Mouse (Mus musculus): ENCODE results near the gene Atp6v1a. TPM values are rescaled to one million over a fixed set of nuclear protein-coding genes. Genes with fewer than 3 reads are reported as not detected.

Atp6v1a gene
- polyA plus RNA-seq, 1 experiment from 2014 or later: 23.3 TPM

DNA sequence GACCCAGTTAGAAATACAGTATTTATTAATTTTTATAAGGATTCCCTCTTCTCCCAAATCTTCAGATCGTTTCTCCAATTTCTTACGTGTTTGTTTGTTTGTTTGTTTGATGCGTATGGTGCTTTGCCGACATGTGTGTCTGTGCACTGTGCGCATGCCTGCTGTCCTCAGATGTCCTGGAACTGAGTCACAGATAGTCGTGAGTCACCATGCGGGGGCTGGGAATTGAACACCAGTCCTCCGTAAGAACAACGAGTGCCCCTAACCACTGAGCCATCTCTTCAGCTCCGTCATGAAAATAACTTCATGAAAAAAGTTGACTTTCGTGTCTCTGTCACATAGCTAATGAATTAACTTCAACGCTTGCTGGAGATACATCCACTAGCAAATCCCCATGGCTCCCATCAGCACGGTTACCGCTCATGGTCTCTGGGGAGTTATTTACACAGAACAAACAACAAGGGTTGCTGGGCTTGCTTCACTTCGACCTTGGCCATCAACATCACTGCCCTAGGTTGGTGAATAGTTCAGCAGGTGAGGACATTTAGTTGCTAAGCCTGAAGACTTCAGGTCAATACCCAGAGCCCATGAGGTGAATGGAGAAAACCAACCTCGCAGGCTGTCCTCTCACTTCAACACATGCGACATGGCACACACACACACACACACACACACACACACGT, 78.8 kb downstream of the Atp6v1a start:
- 0 out of 2 replicates have a peak, but pooled peaks cover 6% of the 10 kb centered on the region for H3K4me1 ChIP-seq (replicated peaks)
- no peak overlapping the region for H3K4me2 ChIP-seq
- no peak overlapping the region for H3K9ac ChIP-seq
- H3K27ac ChIP-seq (replicated peaks): no peak overlapping the region
- 76% methylated on average over 18 of the region's 18 CpGs for WGBS (ENCODE audit: insufficient replicate concordance)
- H3K36me3 ChIP-seq (replicated peaks): no peaks in the 10 kb centered on the region
- peaks cover 3% of the 10 kb centered on the region; the same call in 1 of the 2 replicates for H3K27me3 ChIP-seq
- peak; percentile 68 for ATAC-seq (ENCODE audit: insufficient read depth)
- H3K4me3 ChIP-seq (replicated peaks): no peak overlapping the region
- no peaks in the 10 kb centered on the region for H3K9me3 ChIP-seq (replicated peaks)

DNA sequence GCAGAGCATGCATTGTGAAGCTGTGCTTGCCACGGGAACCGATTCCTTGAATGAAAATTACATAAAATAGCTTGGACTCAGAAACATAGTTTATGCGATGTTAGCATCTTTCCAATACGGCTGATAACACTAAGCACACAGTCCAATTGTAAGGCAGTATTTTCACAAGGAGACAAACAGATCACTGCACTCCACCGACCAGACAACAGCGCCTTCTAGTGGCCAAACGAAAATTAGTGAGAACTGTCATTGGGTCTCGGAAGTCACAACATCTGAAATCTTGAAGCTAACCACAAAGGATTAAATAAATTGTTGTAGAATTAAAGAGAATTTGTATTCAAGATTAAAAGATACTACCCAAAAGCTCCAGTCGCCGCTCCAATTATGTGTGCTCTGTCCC, 80.8 kb downstream of the Atp6v1a start:
- no peaks in the 10 kb centered on the region for H3K36me3 ChIP-seq (replicated peaks)
- no peaks in the 10 kb centered on the region for H3K9me3 ChIP-seq (replicated peaks)
- H3K4me1 ChIP-seq (replicated peaks): 0 out of 2 replicates have a peak, but pooled peaks cover 6% of the 10 kb centered on the region
- H3K27me3 ChIP-seq: peaks cover 3% of the 10 kb centered on the region; the same call in 1 of the 2 replicates
- H3K4me3 ChIP-seq (replicated peaks): no peak overlapping the region
- H3K27ac ChIP-seq (replicated peaks): no peak overlapping the region
- no peak overlapping the region for H3K9ac ChIP-seq
- 17% methylated on average over 10 of the region's 10 CpGs for WGBS (ENCODE audit: insufficient replicate concordance)
- ATAC-seq (ENCODE audit: insufficient read depth): no peak
- no peak overlapping the region for H3K4me2 ChIP-seq

DNA sequence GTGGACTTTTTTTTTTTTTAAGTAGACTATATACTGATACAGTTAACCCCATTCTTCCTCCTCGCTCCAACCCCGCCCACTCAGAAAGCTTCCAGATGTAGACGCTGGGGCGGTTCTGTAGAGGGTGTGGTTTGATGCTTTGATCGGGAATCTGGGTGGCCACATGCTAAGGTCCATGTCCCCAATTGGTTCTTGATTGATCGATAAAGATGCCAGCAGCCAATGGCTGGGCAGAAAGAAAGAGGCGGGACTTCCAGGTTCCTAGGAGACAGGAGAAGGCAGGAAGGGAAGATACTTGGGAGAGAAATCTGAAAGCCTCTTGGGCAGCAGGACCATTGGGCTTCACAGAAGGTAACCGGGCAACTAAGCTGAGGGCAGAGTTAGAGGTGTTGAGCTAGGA, 83.7 kb downstream of the Atp6v1a start:
- H3K4me3 ChIP-seq (replicated peaks): no peak overlapping the region
- no peaks in the 10 kb centered on the region for H3K9me3 ChIP-seq (replicated peaks)
- H3K27me3 ChIP-seq: no peaks in the 10 kb centered on the region
- WGBS (ENCODE audit: insufficient replicate concordance): 49% methylated on average over 8 of the region's 8 CpGs
- no peak overlapping the region for H3K27ac ChIP-seq (replicated peaks)
- ATAC-seq (ENCODE audit: insufficient read depth): no peak
- no peak overlapping the region for H3K9ac ChIP-seq
- H3K4me1 ChIP-seq (replicated peaks): no peaks in the 10 kb centered on the region
- no peak overlapping the region for H3K4me2 ChIP-seq
- no peaks in the 10 kb centered on the region for H3K36me3 ChIP-seq (replicated peaks)

DNA sequence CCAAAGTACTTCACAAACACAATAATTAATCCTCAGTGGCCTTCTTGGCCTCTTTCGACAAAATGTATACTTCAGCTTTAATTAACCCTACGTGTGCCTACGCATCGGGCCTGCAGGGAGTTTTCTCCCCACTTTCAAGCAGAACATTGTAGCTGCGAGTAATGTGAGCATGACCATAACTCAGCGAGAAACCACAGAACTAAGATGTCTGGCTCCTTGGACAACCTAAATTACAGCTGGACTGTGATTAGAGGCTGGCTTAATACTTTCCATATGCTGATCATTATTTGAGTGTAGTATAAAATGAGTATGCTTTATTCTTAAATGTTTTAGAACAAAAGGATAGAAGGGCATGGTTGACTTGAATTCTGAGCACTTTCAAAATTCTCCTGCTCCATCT, 86.2 kb downstream of the Atp6v1a start:
- H3K27ac ChIP-seq (replicated peaks): no peak overlapping the region
- H3K9ac ChIP-seq: no peak overlapping the region
- no peaks in the 10 kb centered on the region for H3K4me1 ChIP-seq (replicated peaks)
- H3K27me3 ChIP-seq: no peaks in the 10 kb centered on the region
- no peaks in the 10 kb centered on the region for H3K36me3 ChIP-seq (replicated peaks)
- H3K4me3 ChIP-seq (replicated peaks): no peak overlapping the region
- no peak overlapping the region for H3K4me2 ChIP-seq
- no peaks in the 10 kb centered on the region for H3K9me3 ChIP-seq (replicated peaks)
- whole genome bisulfite sequencing (ENCODE audit: insufficient replicate concordance): 66% methylated on average over 6 of the region's 6 CpGs
- ATAC-seq (ENCODE audit: insufficient read depth): no peak

DNA sequence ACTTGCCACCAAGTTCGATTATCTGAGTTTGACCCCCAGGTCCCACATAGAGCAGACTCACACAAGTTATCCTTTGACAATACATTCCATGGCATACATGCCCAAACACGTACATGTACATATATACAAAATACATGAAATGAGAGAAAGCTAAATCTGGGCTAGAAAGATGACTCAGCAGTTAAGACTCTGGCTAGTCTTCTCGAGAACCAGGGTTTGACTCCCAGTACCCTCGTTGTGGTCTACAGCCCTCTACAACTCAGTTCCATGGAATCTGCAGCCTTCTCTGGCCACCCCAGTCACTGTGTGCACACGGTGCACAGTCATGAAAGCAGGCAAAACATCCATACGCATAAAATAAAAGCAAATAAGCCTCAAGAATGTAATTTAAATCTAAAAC, 87.1 kb downstream of the Atp6v1a start:
- no peaks in the 10 kb centered on the region for H3K4me1 ChIP-seq (replicated peaks)
- no peaks in the 10 kb centered on the region for H3K36me3 ChIP-seq (replicated peaks)
- no peak overlapping the region for H3K4me2 ChIP-seq
- H3K27me3 ChIP-seq: no peaks in the 10 kb centered on the region
- no peaks in the 10 kb centered on the region for H3K9me3 ChIP-seq (replicated peaks)
- no peak for ATAC-seq (ENCODE audit: insufficient read depth)
- 53% methylated on average over 6 of the region's 6 CpGs for WGBS (ENCODE audit: insufficient replicate concordance)
- H3K9ac ChIP-seq: no peak overlapping the region
- H3K4me3 ChIP-seq (replicated peaks): no peak overlapping the region
- H3K27ac ChIP-seq (replicated peaks): no peak overlapping the region

DNA sequence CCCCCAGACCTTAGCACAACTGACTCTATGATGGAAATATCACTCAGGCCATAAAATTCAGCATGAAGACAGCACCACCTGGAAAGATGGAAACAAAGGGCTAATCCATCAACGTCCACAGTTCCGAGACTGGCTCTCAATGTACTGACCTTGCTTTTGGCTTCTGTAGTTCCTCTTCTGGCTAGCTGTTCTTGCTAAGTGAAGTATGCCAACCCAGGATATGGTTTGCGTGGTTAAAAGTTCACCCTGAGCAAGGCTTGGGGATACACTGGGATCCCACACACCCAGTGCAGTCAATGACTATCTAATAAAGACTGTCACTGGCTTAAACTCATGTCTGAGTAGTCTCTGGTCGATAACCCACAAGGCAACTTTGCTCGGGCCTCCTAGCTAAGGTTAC, 89.4 kb downstream of the Atp6v1a start:
- Histone ChIP-seq H3K9ac (no peak overlapping the region), H3K36me3 (replicated peaks) (no peaks in the 10 kb centered on the region), H3K27ac (replicated peaks) (no peak overlapping the region), H3K9me3 (replicated peaks) (no peaks in the 10 kb centered on the region), H3K4me1 (replicated peaks) (no peaks in the 10 kb centered on the region), H3K4me3 (replicated peaks) (no peak overlapping the region), H3K4me2 (no peak overlapping the region), H3K27me3 (no peaks in the 10 kb centered on the region)
- ATAC-seq (ENCODE audit: insufficient read depth): no peak
- 42% methylated on average over 5 of the region's 5 CpGs for WGBS (ENCODE audit: insufficient replicate concordance)

DNA sequence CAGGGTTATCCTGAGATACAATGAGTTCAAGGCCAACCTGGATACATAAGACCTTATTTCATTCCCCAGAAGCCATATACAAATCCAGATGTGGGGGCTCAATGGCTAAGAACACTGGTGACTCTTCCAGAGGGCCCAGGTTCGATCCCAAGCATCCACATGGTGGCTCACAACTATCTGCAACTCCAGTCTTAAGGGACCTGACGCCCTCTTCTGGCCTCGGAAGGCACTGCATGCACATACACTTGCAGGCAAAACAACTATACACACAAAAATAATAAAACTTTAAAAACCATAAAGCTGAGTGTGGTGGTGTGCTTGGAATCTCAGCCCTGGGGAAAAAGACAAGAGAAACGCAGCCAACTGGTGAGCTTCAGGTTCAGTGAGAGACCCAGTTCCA, 100.4 kb downstream of the Atp6v1a start:
- H3K4me3 ChIP-seq (replicated peaks): no peak overlapping the region
- H3K4me1 ChIP-seq (replicated peaks): no peaks in the 10 kb centered on the region
- H3K27ac ChIP-seq (replicated peaks): no peak overlapping the region
- 56% methylated on average over 4 of the region's 4 CpGs for WGBS (ENCODE audit: insufficient replicate concordance)
- H3K9me3 ChIP-seq (replicated peaks): no peaks in the 10 kb centered on the region
- no peaks in the 10 kb centered on the region for H3K36me3 ChIP-seq (replicated peaks)
- no peaks in the 10 kb centered on the region for H3K27me3 ChIP-seq
- no peak overlapping the region for H3K9ac ChIP-seq
- no peak overlapping the region for H3K4me2 ChIP-seq
- ATAC-seq (ENCODE audit: insufficient read depth): no peak

Other genes starting within 250 kb of the Atp6v1a start
- 2.6 and 3.4 TPM in 2 replicates for gene Ccdc191, start 249.9 kb downstream of the Atp6v1a start, polyA plus RNA-seq (2015; fragmentation: Nextera tagmentation; extraction: Ambion mirVana)
- gene Qtrt2, start 212.9 kb downstream of the Atp6v1a start, polyA plus RNA-seq (2015; fragmentation: Nextera tagmentation; extraction: Ambion mirVana): 4.4 and 5.5 TPM in 2 replicates
- gene Zdhhc23, start 159.9 kb downstream of the Atp6v1a start, polyA plus RNA-seq (2015; fragmentation: Nextera tagmentation; extraction: Ambion mirVana): 0.18 and 0.20 TPM in 2 replicates
- 2.8 and 2.9 TPM in 2 replicates for gene Gramd1c, start 76.4 kb downstream of the Atp6v1a start, polyA plus RNA-seq (2015; fragmentation: Nextera tagmentation; extraction: Ambion mirVana)
- gene Naa50, start 125 bp upstream of the Atp6v1a start, polyA plus RNA-seq (2015; fragmentation: Nextera tagmentation; extraction: Ambion mirVana): 61.6 and 65.8 TPM in 2 replicates
- 1.2 and 1.8 TPM in 2 replicates for gene Usf3, start 33.5 kb upstream of the Atp6v1a start, polyA plus RNA-seq (2015; fragmentation: Nextera tagmentation; extraction: Ambion mirVana)
- 0.03 TPM in 1 of 2 replicates, not detected in the other for gene Sidt1, start 193.5 kb upstream of the Atp6v1a start, polyA plus RNA-seq (2015; fragmentation: Nextera tagmentation; extraction: Ambion mirVana)
- 6.1 and 7.8 TPM in 2 replicates for gene Spice1, start 207.4 kb upstream of the Atp6v1a start, polyA plus RNA-seq (2015; fragmentation: Nextera tagmentation; extraction: Ambion mirVana)

Data from liver, embryonic 15.5 days (tissue).